Mouse (Mus musculus): ENCODE results near the gene Cenpj. TPM values are rescaled to one million over a fixed set of nuclear protein-coding genes. Genes with fewer than 3 reads are reported as not detected.

The Cenpj gene
- polyA plus RNA-seq, 1 experiment from 2014 or later = 5.3 TPM

DNA sequence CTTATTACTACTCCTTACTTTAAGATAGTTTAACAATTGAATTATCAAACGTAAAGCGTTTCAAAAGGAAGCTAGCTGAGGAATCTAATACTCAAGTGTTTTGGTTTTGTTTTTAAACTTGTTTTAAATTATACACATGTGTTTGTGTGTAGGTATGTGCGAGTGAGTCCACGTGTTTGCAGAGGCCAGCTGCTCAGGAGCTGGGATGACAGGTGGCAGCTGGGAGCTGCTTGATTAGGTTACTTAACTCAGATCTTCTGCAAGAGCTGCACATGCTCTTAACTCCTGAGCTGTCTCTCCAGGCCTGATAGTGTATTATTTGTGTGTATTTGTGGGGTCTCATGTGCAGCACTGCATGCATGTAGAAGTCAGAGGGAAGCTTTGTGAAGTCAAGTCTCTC lies 72.8 kb downstream of the Cenpj start:
- no peak overlapping the region for H3K27ac ChIP-seq (ENCODE audit: low read depth, low read length)
- no peaks in the 10 kb centered on the region for H3K4me1 ChIP-seq (ENCODE audit: control insufficient read depth, insufficient read depth, low read depth, low read length)
- ATAC-seq = no peak
- no peaks in the 10 kb centered on the region for H3K27me3 ChIP-seq (replicated peaks; ENCODE audit: control insufficient read depth, insufficient read depth, low read length)
- no peak overlapping the region for H3K9ac ChIP-seq (ENCODE audit: low read depth, low read length)
- WGBS = 87% methylated on average over 4 of the region's 4 CpGs
- H3K4me2 ChIP-seq (ENCODE audit: low read length) = no peak overlapping the region
- H3K9me3 ChIP-seq (ENCODE audit: control insufficient read depth, low read length) = no peaks in the 10 kb centered on the region
- H3K36me3 ChIP-seq (ENCODE audit: control insufficient read depth, insufficient read depth, low read length) = no peaks in the 10 kb centered on the region
- H3K4me3 ChIP-seq (ENCODE audit: low read length) = no peak overlapping the region

- no peaks in the 10 kb centered on the region for H3K9me3 ChIP-seq (ENCODE audit: control insufficient read depth, low read length)
- no peaks in the 10 kb centered on the region for H3K36me3 ChIP-seq (ENCODE audit: control insufficient read depth, insufficient read depth, low read length)
- ATAC-seq = no peak
- no peak overlapping the region for H3K9ac ChIP-seq (ENCODE audit: low read depth, low read length)
- no peaks in the 10 kb centered on the region for H3K4me1 ChIP-seq (ENCODE audit: control insufficient read depth, insufficient read depth, low read depth, low read length)
- H3K27me3 ChIP-seq (replicated peaks; ENCODE audit: control insufficient read depth, insufficient read depth, low read length) = no peaks in the 10 kb centered on the region
- H3K27ac ChIP-seq (ENCODE audit: low read depth, low read length) = no peak overlapping the region
- no peak overlapping the region for H3K4me2 ChIP-seq (ENCODE audit: low read length)
- H3K4me3 ChIP-seq (ENCODE audit: low read length) = no peak overlapping the region
Observed at GRCm38 (mm10) chr14:56489806-56490205, 85.4 kb downstream of the Cenpj start.

Other genes with a start within 250 kb of the Cenpj start
- gene Atp12a, start 210.4 kb downstream of the Cenpj start, polyA plus RNA-seq (2015; fragmentation: Nextera tagmentation; extraction: Ambion mirVana) = 0.27 and 0.33 TPM in 2 replicates
- 0.80 and 1.1 TPM in 2 replicates for gene Rnf17, start 172.8 kb downstream of the Cenpj start, polyA plus RNA-seq (2015; fragmentation: Nextera tagmentation; extraction: Ambion mirVana)
- gene Parp4, start 194 bp upstream of the Cenpj start, polyA plus RNA-seq (2015; fragmentation: Nextera tagmentation; extraction: Ambion mirVana) = 0.90 and 1.3 TPM in 2 replicates
- gene Mphosph8, start 92.8 kb upstream of the Cenpj start, polyA plus RNA-seq (2015; fragmentation: Nextera tagmentation; extraction: Ambion mirVana) = 35.0 and 36.1 TPM in 2 replicates
- 26.0 and 30.3 TPM in 2 replicates for gene Pspc1, start 202.9 kb upstream of the Cenpj start, polyA plus RNA-seq (2015; fragmentation: Nextera tagmentation; extraction: Ambion mirVana)
- gene Zmym5, start 236.3 kb upstream of the Cenpj start, polyA plus RNA-seq (2015; fragmentation: Nextera tagmentation; extraction: Ambion mirVana) = 30.2 and 30.7 TPM in 2 replicates

Measured in hindbrain, embryonic 16.5 days (tissue).